Mouse (Mus musculus) liver, adult 2 months (tissue): Measurements from ENCODE around the gene Fto. TPM values are rescaled to one million over a fixed set of nuclear protein-coding genes. Genes with fewer than 3 reads are reported as not detected.

Experiments
- DNase-seq: peaks from one replicate; pipeline ENCODE4 v3.0.0-alpha.2; 2011; ENCODE audit warnings: low read depth, low spot score; ENCODE audit errors: extremely low read depth
- H3K27ac ChIP-seq: fragments of 200-500 bp; replicated peaks from 2 replicates; pipeline ENCODE4 v1.5.1; 2012; ENCODE audit warnings: low read depth, mild to moderate bottlenecking, control low read depth, inconsistent platforms, low read length; ENCODE audit not compliant: insufficient read depth
- H3K27me3 ChIP-seq: fragments of 200-500 bp; 2 replicates; pipeline ENCODE4 v1.6.1; 2012; ENCODE audit warnings: mild to moderate bottlenecking, moderate library complexity, low read length, inconsistent platforms; ENCODE audit not compliant: control insufficient read depth, insufficient read depth
- H3K36me3 ChIP-seq: fragments of 200-500 bp; 2 replicates; pipeline ENCODE4 v1.6.1; 2012; ENCODE audit warnings: low read length, inconsistent platforms; ENCODE audit not compliant: control insufficient read depth, insufficient read depth
- H3K4me1 ChIP-seq: fragments of 200-500 bp; 2 replicates; pipeline ENCODE4 v1.6.1; 2011; ENCODE audit warnings: low read length; ENCODE audit not compliant: control insufficient read depth, insufficient read depth
- H3K4me3 ChIP-seq: fragments of 200-500 bp; 2 replicates; pipeline ENCODE4 v1.5.1; 2011; ENCODE audit warnings: low read depth, mild to moderate bottlenecking, control low read depth, low read length, moderate library complexity; ENCODE audit not compliant: insufficient read depth
- H3K79me2 ChIP-seq: fragments of 200-500 bp; 2 replicates; pipeline ENCODE4 v1.6.1; 2012; ENCODE audit warnings: inconsistent platforms, mild to moderate bottlenecking, low read length, moderate library complexity; ENCODE audit not compliant: control insufficient read depth, insufficient read depth
- H3K9ac ChIP-seq: fragments of 200-500 bp; 2 replicates; pipeline ENCODE4 v1.6.1; 2012; ENCODE audit warnings: low read depth, mild to moderate bottlenecking, control low read depth, inconsistent platforms, low read length
- CTCF ChIP-seq: fragments of 200-500 bp; IDR thresholded peaks from 2 replicates; pipeline ENCODE4 v1.5.1; 2011; ENCODE audit warnings: low read depth, low read length, control low read depth
- POLR2A ChIP-seq: fragments of 200-500 bp; IDR thresholded peaks from 2 replicates; pipeline ENCODE4 v1.6.1; 2011; ENCODE audit warnings: low read length, control low read depth; ENCODE audit not compliant: insufficient read depth; ENCODE audit errors: extremely low read depth
- WGBS: fragments of 180-500 bp; shearing (Covaris S2); methylation state at CpG from one replicate; pipeline ENCODE4 v1.1.7; 2018; 5-methylcytosine and 5-hydroxymethylcytosine counted together
- polyA plus RNA-seq: library from polyadenylated mRNA; depleted of rRNA; stranded (reverse); fragments of >200 nt; gene quantifications from 2 replicates; pipeline ENCODE4 v1.2.3, GENCODE M21; 2012
- total RNA-seq: library from RNA; depleted of rRNA; stranded (reverse); fragments of >200 nt; gene quantifications from 2 replicates; pipeline ENCODE4 v1.2.3, GENCODE M21; 2014

The Fto gene
- total and polyA plus RNA-seq, 2 experiments: 14.1 to 15.6 TPM

- Histone ChIP-seq H3K79me2 (0 out of 2 replicates have a peak, but pooled peaks cover 3% of the 10 kb centered on the region), H3K9ac (no peak overlapping the region), H3K4me3 (no peak overlapping the region), H3K27ac (0 out of 2 replicates have a peak overlapping the region, but pooled peaks have one; percentile 16), H3K27me3 (no peaks in the 10 kb centered on the region), H3K4me1 (peaks cover 12% of the 10 kb centered on the region), H3K36me3 (no peaks in the 10 kb centered on the region)
- WGBS: 73% methylated on average over 6 of the region's 6 CpGs
- TF ChIP-seq CTCF (no peak), POLR2A (no peak)
- peak; percentile 54 for DNase-seq
Measured at GRCm38 (mm10) chr8:91506682-91507257, 193.4 kb downstream of the Fto start.

DNA sequence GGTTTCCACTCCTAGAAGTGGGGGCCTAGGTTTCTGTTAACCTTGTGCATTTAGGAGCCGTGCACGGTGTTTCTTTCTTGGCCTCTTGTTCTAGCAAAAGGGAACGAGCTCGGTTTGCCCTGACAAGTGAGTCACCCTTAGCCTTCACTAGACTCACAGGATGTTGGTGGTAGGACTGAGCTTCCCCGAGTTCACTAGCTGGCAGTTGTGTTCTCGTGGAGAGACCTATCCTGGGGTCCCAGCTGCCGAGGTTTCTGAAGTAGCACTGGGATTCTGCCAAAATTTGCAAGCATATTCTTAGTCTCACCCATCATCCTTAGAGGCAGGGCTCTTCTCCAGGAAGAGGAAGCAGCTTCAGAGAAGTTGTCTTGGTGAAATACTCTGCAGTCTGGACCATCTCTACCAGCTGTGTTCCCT lies 194.4 kb downstream of the Fto start:
- 77% methylated on average over 7 of the region's 7 CpGs for WGBS
- H3K79me2 ChIP-seq: 0 out of 2 replicates have a peak, but pooled peaks cover 3% of the 10 kb centered on the region
- H3K27ac ChIP-seq: no peak overlapping the region
- TF ChIP-seq CTCF: no peak
- TF ChIP-seq POLR2A: no peak
- no peaks in the 10 kb centered on the region for H3K36me3 ChIP-seq
- no peak for DNase-seq
- peaks cover 12% of the 10 kb centered on the region for H3K4me1 ChIP-seq
- no peaks in the 10 kb centered on the region for H3K27me3 ChIP-seq
- no peak overlapping the region for H3K9ac ChIP-seq
- H3K4me3 ChIP-seq: no peak overlapping the region

GRCm38 (mm10) chr8:91508284-91508683 lies 195.0 kb downstream of the Fto start:
- Histone ChIP-seq H3K27ac (no peak overlapping the region), H3K4me1 (peaks cover 12% of the 10 kb centered on the region), H3K9ac (no peak overlapping the region), H3K36me3 (no peaks in the 10 kb centered on the region), H3K4me3 (no peak overlapping the region), H3K27me3 (no peaks in the 10 kb centered on the region), H3K79me2 (0 out of 2 replicates have a peak, but pooled peaks cover 3% of the 10 kb centered on the region)
- 73% methylated on average over 4 of the region's 4 CpGs for WGBS
- TF ChIP-seq POLR2A (no peak), CTCF (no peak)
- DNase-seq: no peak

DNA sequence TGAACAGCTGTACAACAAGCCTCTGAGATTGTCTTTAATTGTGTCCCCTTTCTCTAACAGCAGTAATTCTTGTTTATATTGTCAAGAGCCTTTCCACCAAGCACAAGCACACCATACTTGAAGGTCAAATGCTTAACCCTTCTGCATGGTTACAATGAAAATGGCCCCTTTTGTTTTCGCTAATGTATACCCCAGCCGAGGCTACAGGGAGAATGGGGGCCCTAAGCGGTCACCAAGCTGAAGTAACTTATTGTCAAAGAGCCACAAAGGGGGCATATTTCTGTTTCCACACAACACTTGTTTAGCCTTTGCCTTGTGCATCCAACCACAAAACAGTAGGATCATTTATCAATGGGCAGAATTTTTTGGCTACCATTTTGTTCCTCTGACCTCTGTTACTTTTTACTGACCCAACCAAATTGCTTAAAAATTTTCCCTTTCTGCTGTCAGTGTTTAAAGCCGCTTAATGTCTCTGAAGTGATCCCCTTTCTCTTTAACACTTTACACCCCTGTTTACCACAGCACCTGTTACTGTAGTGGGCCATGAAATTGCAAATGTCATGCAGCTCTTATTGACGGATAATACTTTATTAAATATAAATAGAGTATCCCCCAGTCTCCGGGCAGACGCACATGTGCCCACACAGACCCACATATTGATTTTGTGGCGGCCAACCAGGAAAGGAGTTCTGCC lies 196.0 kb downstream of the Fto start:
- Histone ChIP-seq H3K79me2 (0 out of 2 replicates have a peak, but pooled peaks cover 3% of the 10 kb centered on the region), H3K27me3 (no peaks in the 10 kb centered on the region), H3K4me1 (peaks cover 12% of the 10 kb centered on the region), H3K36me3 (no peaks in the 10 kb centered on the region), H3K27ac (no peak overlapping the region), H3K4me3 (no peak overlapping the region), H3K9ac (no peak overlapping the region)
- DNase-seq: no peak
- no peak for TF ChIP-seq POLR2A
- TF ChIP-seq CTCF: no peak
- 92% methylated on average over 8 of the region's 8 CpGs for WGBS

DNA sequence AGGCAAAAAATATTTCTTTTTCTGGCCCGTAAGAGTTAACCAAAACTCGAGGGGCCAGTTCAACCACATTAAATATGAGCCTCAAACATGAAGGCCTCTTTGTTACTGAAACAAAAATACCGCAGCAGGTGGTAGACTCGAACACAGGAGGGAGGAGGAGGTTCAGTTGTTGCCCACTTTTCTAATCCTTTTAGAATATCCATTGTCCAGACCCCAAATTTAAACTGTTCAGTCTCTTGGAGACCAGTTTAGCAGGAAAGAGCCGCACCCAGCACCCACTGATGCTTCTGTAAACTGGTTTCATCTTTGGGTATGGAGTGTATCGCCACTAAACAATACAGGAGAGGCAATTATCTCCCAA lies 196.6 kb downstream of the Fto start:
- Histone ChIP-seq H3K9ac (no peak overlapping the region), H3K27me3 (no peaks in the 10 kb centered on the region), H3K4me3 (no peak overlapping the region), H3K4me1 (peaks cover 9% of the 10 kb centered on the region), H3K36me3 (no peaks in the 10 kb centered on the region), H3K79me2 (0 out of 2 replicates have a peak, but pooled peaks cover 3% of the 10 kb centered on the region), H3K27ac (no peak overlapping the region)
- 92% methylated on average over 6 of the region's 6 CpGs for WGBS
- DNase-seq: no peak
- TF ChIP-seq POLR2A (no peak), CTCF (no peak)

DNA sequence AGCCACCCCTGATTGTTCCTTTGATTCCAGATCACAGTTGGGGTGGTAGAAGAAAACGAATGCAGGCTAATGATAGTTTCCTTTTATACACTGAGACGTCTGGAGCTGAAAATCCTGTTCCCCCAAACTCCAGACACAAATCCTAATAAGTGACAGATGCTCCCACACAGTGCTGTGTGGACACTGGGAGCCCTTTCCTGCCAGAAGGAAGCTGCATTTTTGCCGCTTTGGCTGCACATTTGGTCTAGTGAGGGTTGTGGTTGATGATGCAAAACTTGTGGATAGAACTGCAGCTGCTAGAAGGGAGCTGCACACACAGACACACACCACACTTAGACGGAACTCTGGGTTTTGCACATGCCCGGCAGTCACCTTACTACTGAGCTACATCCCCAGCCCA lies 197.4 kb downstream of the Fto start:
- 0 out of 2 replicates have a peak, but pooled peaks cover 3% of the 10 kb centered on the region for H3K79me2 ChIP-seq
- H3K27me3 ChIP-seq: no peaks in the 10 kb centered on the region
- H3K4me1 ChIP-seq: peaks cover 6% of the 10 kb centered on the region
- no peak overlapping the region for H3K4me3 ChIP-seq
- no peak for DNase-seq
- no peak overlapping the region for H3K27ac ChIP-seq
- H3K9ac ChIP-seq: no peak overlapping the region
- no peaks in the 10 kb centered on the region for H3K36me3 ChIP-seq
- 85% methylated on average over 5 of the region's 5 CpGs for WGBS
- TF ChIP-seq CTCF: no peak
- no peak for TF ChIP-seq POLR2A
